Mouse (Mus musculus): ENCODE results near the gene Fam234a.

GRCm38 (mm10) chr17:26244101-26244841, at the start of gene Fam234a:
- TF ChIP-seq CTCF (IDR thresholded peaks at IDR 0.05; ENCODE audit: borderline replicate concordance, control insufficient read depth, extremely low read depth, insufficient read depth, low read length, poor library complexity) (0 out of 2 replicates have a peak, but pooled peaks have one; percentile 8), POLR2A (IDR thresholded peaks at IDR 0.05; ENCODE audit: control insufficient read depth, extremely low read depth, insufficient read depth, low read length, poor library complexity) (0 out of 2 replicates have a peak, but pooled peaks have one; percentile 2)
